Mouse (Mus musculus) layer of hippocampus, adult 18-20 months (tissue): ENCODE measurements at regions not wholly inside any gene's neighbourhood (a gene's known extent, or its start where the extent isn't known, plus 50 kb on each side); places are given as distances from the start of the nearest gene placed in this dataset.

Experiments
- DNase-seq, 2 experiments: peaks; one replicate each; pipeline ENCODE4 v3.0.0; 2022; ENCODE audit warnings: low spot score in 2 of 2

DNA sequence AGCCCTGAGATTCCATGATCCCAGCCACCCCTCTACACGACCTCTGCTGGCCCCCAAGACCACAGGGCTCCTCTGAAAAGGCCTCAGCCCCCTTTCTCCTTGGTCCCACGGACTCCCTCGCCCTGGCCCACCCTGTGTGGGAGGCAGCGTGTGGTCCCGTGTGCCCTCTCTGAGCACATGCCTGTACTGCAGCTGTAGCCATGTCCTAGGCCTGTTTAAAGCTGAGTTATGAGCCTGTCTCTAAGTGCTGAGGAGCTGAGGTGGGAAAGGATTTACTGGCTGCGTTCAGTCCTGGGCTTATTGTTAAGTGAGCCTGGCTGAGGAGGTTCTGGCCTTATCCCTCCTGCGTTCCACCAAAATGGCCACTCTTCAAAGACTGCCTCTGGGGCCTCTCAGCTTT is 102.6 kb downstream of the Vegfa start:
- no peak for DNase-seq

DNA sequence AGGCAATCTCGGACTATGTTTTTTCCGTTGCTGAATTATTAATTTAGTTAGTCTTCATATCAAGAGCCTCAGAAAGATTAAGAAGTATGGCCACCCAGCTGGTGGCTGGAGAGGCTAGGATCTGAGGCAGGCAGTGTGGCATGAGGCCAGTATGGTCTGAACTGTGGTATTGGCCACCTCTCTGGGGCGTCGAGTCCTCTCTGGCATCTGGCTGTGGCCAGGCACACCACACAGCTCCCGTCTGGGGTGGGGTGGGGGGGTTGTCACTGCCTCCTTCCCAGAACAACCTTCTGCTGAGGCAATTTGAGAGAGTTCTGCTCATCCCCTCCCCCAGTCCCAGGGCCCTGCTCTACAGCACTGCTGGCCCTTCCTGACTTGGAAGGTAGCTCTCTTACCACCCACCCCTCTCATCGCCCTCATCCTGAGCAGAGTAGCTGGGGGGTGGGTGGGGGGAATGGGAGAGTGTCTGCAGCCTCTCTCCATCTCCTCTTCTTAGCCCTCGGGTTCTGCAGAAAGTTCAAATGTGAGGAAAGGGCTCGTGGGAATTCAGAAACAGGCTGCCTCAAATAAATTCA is 103.2 kb downstream of the Vegfa start:
- no peak for DNase-seq

DNA sequence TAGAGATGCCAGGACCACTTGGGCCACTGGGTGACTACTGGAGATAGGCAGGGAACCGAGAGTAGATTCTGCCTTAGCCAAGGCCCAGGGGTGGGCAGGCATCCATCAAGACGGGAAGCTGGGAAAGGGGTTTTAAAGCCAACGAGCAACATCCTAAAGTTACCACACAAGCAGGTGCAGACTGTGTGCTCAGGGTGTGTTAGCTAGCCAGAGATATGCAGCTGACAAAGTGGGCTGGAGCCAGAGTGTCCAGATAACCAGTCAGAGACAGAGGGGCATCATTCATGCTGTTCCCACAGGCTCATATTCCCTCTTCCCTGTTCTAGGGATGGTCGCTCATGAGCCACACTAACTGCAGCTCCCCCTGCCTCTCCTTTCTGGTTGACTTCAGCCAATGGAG is 104.2 kb downstream of the Vegfa start:
- no peak for DNase-seq

DNA sequence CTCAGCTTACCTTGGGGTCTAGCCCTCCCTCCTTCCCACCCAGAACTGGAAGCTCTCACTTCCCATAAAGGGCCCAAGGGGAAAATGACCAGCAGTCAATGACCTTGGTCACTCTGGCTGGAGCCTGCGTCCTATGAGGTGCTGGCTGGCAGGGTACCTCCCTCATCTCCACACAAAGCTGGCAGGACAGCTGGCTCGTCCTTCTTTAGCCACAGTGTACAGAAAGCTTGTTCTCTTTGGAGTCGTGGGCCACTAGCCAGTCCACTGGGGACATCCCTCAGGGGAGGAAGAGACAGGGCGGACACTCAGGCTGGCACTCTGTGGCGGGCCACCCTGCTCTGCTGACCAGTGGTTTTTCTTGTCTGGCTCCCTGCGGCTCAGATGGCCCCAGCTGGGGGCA is 106.3 kb downstream of the Vegfa start:
- DNase-seq: no peak

DNA sequence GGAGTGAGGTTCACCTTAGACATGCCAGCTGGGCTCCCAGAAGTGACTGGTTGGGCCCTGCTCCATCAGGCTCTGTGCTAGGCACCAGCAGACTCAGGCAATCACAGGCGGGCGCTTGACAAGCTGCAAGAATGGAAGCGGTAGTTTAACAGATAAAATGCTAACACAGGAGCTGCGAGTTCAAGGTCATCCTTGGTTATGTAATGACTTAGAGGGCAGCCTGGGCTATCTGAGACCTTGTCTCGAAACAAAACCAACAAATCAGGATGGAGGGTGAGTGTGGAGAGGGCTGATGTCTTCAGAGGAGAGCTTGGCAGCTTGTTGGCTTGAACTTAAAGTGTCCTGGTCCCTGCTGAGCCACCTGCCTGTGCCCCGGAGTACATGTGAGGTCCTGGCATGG is 107.6 kb downstream of the Vegfa start:
- no peak for DNase-seq

DNA sequence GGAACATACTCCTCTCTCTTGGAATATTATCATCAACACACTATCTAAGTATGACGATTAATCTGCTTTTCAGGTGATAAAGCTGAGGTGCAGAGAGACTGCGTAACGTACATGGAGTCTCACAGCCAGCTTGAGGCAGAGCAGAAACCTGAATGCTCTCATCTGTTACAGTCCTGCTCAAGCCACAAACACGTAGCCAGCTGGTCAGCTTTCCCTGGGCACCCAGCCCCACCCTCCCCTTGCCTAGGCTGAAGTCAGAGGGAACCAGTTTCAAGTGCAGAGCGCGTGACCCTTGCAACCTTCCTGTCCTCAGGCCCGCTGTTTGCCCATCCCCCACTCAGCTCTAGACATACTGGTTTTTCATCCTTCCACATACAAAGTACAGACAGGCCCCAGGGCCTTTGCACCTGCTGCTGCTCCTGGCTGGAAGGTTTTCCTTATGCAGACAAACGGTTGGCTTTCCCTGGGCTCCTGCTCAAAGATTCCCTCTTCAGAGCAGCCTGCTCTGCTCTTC is 108.9 kb downstream of the Vegfa start:
- no peak for DNase-seq

DNA sequence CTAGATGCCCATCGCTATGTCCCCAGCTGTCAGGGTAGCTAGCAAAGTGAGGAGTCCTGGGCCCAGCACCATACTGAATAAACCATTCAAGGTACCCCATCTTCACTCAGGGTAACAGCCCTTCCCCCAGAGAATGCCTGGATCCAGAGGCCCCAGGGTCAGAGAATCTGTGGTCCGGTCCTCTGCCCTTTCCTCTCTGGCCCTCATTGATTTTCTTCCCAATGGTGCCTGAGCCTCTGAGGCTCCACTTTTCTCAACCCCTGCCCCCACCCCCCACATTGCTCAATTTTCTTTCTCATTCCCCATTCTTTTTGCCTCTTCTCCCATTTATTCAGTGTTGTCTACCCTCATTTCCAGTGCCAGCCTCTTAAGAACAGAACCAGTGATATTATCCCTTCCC is 114.5 kb downstream of the Vegfa start:
- no peak for DNase-seq

DNA sequence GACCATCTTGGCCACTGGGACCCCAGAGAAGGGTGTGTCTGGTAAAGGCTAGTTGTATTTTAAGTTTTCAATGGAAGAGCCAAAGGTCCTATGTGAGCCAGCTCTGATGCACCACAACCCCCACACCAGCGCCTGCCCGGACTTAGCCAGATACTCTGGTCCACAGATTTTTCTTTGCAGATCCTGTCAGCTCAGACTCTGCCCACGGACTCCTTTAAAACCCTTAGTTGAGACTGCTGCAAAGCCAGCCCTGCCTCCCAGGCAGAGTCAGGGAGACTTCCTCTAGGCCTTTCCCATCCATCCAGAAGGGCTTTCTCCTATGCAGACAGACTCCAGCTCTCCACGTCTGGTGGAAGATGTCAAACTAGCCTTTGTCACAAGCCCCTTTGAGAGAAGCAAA is 115.2 kb downstream of the Vegfa start:
- DNase-seq: no peak

DNA sequence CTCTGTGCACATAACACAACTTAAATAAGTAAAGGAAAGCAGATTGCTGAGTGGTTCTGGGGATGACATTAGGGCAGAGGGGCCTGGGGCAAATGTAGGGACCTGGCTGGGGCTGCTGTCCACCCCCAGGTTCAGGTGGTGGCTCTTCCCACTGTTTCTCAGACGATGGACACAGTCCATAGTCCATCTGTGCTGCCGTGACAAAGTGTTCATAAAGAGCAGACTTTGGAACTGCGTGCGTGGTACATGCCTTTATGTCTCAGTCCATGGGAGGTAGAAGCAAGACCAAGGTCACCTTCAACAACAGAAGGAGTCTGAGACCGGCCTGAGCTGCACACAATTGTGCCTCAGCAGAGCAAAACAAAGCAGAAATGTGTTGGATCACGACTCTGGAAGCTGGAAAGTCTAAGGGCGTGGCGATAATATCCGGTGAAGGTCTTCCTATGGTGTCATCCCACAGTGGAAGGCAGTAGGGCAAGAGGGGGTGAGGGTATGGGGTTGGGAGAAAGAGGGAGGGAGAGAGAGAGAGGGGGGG is 117.4 kb downstream of the Vegfa start:
- DNase-seq: no peak

DNA sequence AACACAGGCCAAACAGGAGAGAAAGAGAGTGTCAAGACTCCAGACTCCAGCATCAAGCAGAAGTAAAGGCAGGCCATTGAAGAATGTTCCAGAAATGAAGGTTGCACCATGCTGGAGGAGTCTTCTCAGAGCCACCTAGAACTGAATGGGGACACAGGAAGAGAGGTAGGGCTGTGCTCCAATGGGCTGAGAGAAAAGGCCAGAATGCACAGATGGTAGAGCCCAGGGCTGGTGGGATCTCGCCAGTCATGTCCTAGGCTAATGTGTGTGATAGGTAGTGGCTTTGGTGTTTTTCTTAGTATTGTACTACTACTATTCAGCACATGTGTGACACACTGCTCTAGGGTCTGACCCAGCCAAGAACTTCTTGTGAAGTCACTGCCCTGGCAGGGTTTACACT is 117.9 kb downstream of the Vegfa start:
- no peak for DNase-seq

DNA sequence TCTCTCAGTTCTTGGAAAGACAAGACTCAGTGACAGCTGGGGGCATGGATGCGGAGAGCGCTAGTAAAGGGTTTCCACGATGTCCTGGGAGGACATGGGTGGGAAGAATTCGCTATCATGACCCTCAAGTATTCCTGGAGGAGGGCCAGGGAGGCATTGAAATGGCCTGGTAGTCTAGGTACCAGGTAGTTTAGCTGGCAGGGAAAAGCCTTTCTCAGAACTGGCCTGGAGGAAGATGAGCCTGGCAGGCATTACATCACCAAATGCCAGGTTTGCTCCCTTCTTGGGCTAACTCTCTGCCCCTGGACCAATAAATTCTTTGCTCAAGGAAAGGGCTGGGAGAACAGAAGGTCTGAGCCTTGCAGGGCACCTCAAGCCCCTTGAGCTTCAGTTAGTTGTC is 118.5 kb downstream of the Vegfa start:
- DNase-seq: no peak

DNA sequence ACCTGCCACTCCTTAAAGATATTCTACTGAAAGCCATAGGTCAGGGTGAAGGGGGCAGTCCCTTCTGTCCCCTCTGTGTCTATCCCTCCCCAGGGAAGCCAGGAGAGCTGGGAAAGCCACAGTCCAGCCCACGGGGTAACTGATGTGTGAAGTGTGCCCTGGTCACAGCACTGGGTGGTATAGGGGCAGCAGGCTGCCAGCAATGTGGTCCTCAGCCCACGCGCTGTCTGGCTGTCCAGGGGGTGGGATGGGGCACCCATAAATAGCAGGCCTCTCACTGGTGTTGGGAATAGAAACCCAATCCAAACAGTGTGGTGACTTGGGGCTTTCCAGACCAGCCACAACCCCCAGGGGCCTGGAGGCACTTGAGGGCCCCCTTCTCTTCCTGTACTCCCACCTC is 120.0 kb downstream of the Vegfa start:
- no peak for DNase-seq

DNA sequence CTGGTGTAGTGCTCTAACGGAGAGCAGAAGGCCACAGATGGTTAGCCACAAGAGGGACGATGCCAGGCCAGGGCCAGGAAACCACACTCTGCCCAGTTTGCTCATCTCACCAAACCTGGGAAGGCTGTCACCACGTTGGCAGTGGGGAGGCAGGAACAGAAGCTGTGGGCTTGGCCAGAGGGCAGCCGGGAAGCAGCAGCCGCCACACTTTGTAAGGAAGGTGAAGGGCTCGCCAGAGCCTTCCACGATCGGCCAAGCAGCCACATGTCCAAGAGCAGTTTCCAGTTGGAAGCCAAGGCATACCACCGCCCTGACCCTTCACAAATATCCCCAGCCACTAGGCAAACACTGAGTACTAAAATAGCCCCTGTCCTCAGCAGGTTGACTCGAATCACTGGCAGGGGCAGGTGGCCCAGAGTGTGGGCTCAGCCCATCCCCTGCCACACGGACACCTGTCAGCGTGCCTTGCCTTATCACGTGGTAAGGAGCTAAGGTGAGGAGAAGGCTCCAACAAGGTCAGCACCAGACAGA is 120.9 kb downstream of the Vegfa start:
- no peak for DNase-seq

DNA sequence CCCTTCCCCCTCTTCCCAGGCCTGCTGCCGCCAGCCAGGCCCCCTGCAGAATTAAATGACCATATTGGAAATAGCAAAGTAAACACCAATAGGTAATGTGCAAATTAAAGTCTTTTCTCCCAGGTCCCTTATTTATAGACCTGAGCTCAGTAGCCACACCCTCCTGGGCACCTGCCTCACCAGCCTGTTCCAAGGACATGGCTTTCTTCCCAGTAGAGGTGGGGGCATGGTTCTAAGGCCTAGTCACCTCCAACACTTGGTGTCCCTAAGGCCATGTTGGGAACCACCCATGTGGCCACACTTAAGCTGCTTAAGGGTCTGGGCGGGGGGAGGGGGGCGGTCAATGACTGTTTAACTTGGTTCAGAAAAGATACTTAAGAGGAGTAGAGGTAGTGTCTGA is 121.9 kb downstream of the Vegfa start:
- DNase-seq: no peak

DNA sequence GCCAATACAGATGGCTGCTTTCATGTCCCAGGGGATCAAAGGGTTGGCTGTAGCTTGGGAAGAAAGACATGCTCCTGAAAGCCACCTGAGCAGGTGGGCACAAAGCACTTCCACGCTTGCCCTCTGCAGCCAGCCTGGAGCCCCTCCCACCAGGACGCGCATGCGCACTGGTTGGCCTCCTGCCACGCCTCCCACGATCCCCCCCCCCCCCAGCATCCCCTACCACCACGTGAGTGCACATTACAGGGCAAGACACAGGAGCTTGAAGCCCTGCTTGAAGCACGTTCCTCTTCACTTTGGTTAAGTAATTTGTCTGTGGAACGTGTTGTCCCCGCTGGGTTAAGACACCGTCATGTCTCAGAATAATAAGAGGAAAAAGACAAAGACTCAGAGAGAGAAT is 124.6 kb downstream of the Vegfa start:
- DNase-seq: no peak

DNA sequence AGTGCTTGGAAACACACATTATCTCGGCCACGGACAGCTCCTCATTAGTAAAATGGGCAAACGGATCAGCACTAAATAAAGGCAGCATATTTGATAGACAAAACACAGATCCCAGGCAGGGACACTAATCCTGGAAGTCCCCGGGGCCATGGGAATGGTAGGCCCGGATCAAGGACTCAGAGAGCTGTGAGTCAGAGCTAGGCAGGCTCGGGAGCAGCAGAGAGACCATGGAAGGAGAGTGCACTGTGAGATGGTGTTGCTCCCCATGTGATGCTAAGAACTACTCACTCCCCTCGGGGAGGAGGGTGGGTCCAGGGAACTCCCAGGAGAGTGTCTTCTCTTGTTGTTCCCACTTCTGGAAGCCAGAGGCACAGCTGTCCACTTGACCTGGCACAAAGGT is 126.6 kb downstream of the Vegfa start:
- DNase-seq: no peak

DNA sequence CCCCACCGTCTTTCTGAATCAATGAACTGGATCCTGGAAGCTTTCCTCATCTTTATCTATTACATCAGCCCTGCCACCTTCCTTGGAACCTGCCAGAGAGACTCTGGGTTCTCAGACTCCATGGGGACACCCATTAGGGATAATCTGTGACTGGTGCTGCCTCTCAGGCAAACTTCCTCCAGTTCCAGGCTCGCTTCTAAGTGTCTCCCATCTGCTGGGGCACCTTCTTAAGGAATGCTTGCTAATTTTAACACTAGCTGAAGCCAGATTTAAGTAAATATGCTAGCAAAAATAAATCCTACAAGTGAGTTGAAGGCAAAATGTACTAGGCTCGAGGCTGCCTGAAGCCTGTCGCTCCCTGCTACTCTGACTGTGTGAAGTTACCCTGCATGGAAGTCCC is 127.9 kb downstream of the Vegfa start:
- DNase-seq: peak in 1 of 2 experiments; percentile 42

DNA sequence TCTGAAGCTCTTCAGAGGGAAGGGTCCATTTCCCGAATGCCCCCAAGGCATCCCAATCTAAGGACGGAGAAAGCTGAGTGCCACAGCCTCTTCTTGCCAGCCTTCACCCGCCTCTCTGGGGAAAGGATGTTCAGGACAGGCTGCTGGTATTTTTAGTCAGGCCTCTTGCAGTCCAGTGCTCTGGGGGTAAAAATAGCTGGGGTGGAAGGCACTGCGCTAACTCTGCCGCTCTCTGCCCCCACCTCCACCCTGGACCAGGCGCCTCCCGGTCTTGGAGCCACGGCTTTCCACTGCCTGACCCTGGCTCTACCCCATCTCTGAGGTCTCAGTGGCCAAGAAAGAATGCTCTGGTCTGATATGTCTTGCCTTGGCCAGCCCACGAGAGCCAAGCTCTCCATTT is 128.9 kb downstream of the Vegfa start:
- DNase-seq: no peak

DNA sequence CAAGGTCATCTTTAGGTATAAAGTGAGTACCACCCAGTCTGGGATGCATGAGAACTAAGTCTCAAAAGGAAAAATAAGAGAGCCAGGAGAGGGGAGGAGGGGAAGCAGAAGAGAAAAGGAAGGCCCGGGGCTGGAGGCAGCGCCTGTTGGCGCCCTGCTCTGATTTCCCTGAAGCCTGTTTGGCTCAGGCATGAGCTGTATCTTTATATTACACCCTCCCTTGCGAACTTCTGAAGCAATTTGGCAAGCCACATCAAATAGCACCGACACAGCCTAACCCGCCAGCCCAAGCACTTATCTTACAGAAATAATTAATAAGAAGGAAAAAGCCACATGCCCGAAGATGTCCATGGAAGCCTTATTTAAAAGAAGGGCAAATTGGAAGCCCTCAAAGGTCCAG is 129.5 kb downstream of the Vegfa start:
- DNase-seq: no peak

DNA sequence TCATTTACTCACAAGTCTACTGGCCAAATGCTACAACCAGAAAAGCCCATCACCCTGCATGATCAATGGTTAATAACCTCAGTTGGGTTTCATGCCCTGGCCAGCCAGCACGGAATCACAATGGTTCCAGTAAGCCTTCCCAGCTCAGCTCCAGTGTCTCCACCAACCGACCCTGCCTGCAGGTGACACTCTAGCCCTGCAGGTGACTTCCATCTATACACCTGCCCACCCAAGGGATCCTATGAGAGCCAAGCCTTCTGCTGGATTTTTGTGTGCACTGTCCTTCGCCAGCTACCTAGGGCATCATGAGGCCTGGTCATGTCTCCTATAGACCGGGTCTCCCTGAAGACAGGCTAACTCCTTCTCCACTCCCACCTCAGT is 135.3 kb downstream of the Vegfa start:
- no peak for DNase-seq

DNA sequence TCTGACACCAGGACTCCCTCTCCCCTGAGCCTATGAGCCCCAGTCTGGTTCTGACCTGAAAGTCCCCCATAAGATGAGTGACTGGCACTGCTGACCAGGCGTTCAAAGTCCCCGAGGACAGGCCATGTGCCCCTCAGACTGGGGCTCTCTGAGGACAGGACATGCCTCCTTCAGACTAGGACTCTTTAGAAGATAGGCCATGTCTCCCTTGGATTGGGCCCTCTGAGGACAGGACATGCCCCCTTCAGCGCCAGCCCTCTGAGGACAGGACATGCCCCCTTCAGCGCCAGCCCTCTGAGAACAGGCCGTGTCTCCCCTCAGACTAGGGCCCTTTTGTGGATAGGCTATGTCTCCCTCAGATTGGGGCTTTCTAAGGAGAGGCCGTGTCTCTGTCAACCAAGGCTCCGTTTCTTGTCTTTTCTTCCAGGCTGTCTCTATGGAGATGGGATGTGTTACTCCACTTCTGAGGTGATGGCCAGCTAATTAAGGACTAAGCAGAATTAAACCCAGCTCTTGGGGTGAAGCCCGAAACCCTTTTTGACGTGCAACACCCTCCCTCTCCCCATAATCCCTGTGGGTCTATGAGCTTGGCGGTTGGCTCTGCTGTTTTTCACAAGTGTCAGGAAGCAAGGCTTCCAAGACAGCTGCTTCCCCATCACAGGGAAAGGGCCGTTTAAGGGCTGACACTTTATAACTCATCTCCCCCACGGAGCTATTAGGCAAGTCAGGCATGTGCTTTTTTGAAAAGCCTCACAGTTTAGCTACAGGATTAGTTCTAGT is 135.8 kb downstream of the Vegfa start:
- no peak for DNase-seq

DNA sequence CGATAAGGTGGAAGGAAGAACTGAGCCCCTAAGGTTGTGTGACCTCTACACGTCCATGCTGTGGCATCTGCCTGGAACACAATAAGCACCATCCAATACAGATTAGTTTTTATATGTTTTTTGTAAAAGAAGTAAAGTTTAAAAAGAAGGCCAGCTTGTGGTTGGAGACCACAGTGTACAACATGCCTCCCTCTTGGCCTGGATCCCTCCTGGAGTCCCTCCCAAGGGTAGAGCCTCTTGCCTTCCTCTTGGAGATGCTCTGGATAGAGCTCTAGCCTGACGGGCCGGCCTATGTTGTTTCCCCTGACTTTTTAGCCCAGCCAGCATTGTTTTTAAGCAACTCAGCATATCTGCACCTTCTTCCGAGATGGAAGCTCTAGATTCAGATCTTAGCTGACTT is 138.0 kb downstream of the Vegfa start:
- DNase-seq: no peak

DNA sequence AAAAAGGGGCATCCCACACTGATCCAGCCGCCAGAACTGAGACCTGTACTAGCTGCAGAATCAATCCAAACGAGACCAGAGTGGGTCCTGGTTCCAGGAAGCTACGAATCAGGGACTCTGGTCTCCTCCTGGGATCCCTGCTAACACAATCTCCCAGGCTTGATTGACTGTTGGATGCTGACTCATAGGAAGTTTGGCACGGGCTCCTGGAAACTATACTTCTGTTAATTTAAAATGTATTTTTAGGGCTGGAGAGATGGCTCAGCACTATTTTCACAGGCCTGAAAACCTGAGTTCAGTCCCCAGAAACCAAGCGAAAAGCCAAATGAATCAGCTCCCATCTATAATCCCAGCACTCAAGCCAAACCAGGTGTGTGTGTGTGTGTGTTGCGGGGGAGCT is 138.5 kb downstream of the Vegfa start:
- peak; percentile 32 to 73 for DNase-seq
